Mouse (Mus musculus): Measurements from ENCODE around the gene Rad9b. TPM values are rescaled to one million over a fixed set of nuclear protein-coding genes. Genes with fewer than 3 reads are reported as not detected.

Rad9b gene
- polyA plus RNA-seq, 1 experiment, result 7.2 TPM

- TF ChIP-seq POLR2A (IDR thresholded peaks at IDR 0.05; ENCODE audit: control insufficient read depth, extremely low read depth, insufficient read depth, low read length, poor library complexity) (no peak), CTCF (IDR thresholded peaks at IDR 0.05; ENCODE audit: borderline replicate concordance, control insufficient read depth, extremely low read depth, insufficient read depth, low read length, poor library complexity) (no peak)
- DNase-seq, result no peak
- H3K4me1 ChIP-seq (replicated peaks; ENCODE audit: control insufficient read depth, insufficient read depth, low read length), result peaks cover 12% of the 10 kb centered on the region
- no peaks in the 10 kb centered on the region for H3K27me3 ChIP-seq (ENCODE audit: control insufficient read depth, insufficient read depth, low read length)
- no peak overlapping the region for H3K4me3 ChIP-seq (ENCODE audit: control insufficient read depth, insufficient read depth, low read length)
- WGBS, result 46% methylated on average over 16 of the region's 16 CpGs
- no peak overlapping the region for H3K27ac ChIP-seq (ENCODE audit: control insufficient read depth, insufficient read depth, low read length)
- H3K36me3 ChIP-seq (ENCODE audit: control insufficient read depth, insufficient read depth, low read length), result no peaks in the 10 kb centered on the region
Measured at GRCm38 (mm10) chr5:122391178-122391785, 37.2 kb upstream of the Rad9b start.

DNA sequence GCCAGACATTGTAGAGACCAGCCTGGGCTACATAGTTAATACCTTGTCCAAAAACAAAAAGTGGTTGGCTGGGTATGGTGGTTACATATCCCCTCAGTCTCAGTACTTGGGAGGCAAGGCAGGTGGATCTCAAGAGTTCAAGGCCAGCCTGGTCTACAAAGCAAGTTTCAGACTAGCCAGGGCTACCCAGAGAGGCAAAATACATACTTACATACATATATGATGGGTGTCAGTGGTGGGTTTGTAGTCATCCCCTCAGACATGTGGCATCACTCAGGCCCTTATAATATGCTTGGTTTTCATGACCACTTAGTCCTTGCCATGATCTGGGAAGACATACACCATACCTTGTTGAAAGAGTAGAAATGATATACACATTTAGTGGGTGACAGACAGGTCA lies 36.6 kb upstream of the Rad9b start:
- Histone ChIP-seq H3K27ac (ENCODE audit: control insufficient read depth, insufficient read depth, low read length) (no peak overlapping the region), H3K27me3 (ENCODE audit: control insufficient read depth, insufficient read depth, low read length) (no peaks in the 10 kb centered on the region), H3K4me1 (replicated peaks; ENCODE audit: control insufficient read depth, insufficient read depth, low read length) (peaks cover 12% of the 10 kb centered on the region), H3K4me3 (ENCODE audit: control insufficient read depth, insufficient read depth, low read length) (no peak overlapping the region), H3K36me3 (ENCODE audit: control insufficient read depth, insufficient read depth, low read length) (no peaks in the 10 kb centered on the region)
- TF ChIP-seq POLR2A (IDR thresholded peaks at IDR 0.05; ENCODE audit: control insufficient read depth, extremely low read depth, insufficient read depth, low read length, poor library complexity) (no peak), CTCF (IDR thresholded peaks at IDR 0.05; ENCODE audit: borderline replicate concordance, control insufficient read depth, extremely low read depth, insufficient read depth, low read length, poor library complexity) (no peak)
- no peak for DNase-seq

DNA sequence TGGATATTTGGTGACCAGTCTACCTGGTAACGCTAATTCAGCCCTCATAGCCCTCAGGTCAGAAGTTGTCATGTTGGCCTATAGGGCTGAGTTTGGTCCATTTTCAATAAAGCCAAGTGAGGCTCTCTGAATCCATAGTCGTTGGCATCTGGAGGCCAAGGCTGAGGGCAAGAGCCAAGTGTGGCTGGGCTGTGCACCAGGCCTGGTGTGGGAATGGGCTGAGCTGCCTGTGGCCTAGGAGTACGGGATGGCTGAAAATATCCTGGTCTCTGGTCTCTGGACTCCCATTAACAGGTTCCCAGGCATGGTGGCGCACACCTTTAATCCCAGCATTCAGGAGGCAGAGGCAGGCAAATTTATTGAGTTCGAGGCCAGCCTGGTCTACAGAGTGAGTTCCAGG lies 36.0 kb upstream of the Rad9b start:
- no peak overlapping the region for H3K4me3 ChIP-seq (ENCODE audit: control insufficient read depth, insufficient read depth, low read length)
- 93% methylated on average over 5 of the region's 5 CpGs for WGBS
- H3K4me1 ChIP-seq (replicated peaks; ENCODE audit: control insufficient read depth, insufficient read depth, low read length), result peaks cover 9% of the 10 kb centered on the region
- no peaks in the 10 kb centered on the region for H3K36me3 ChIP-seq (ENCODE audit: control insufficient read depth, insufficient read depth, low read length)
- H3K27me3 ChIP-seq (ENCODE audit: control insufficient read depth, insufficient read depth, low read length), result no peaks in the 10 kb centered on the region
- H3K27ac ChIP-seq (ENCODE audit: control insufficient read depth, insufficient read depth, low read length), result no peak overlapping the region
- no peak for TF ChIP-seq CTCF (IDR thresholded peaks at IDR 0.05; ENCODE audit: borderline replicate concordance, control insufficient read depth, extremely low read depth, insufficient read depth, low read length, poor library complexity)
- TF ChIP-seq POLR2A (IDR thresholded peaks at IDR 0.05; ENCODE audit: control insufficient read depth, extremely low read depth, insufficient read depth, low read length, poor library complexity), result no peak
- no peak for DNase-seq

GRCm38 (mm10) chr5:122379374-122380155 lies 25.5 kb upstream of the Rad9b start:
- Histone ChIP-seq H3K27me3 (ENCODE audit: control insufficient read depth, insufficient read depth, low read length) (no peaks in the 10 kb centered on the region), H3K4me3 (ENCODE audit: control insufficient read depth, insufficient read depth, low read length) (no peak overlapping the region), H3K27ac (ENCODE audit: control insufficient read depth, insufficient read depth, low read length) (no peak overlapping the region), H3K36me3 (ENCODE audit: control insufficient read depth, insufficient read depth, low read length) (peaks cover 27% of the 10 kb centered on the region), H3K4me1 (replicated peaks; ENCODE audit: control insufficient read depth, insufficient read depth, low read length) (no peaks in the 10 kb centered on the region)
- TF ChIP-seq CTCF (IDR thresholded peaks at IDR 0.05; ENCODE audit: borderline replicate concordance, control insufficient read depth, extremely low read depth, insufficient read depth, low read length, poor library complexity) (peak; percentile 87), POLR2A (IDR thresholded peaks at IDR 0.05; ENCODE audit: control insufficient read depth, extremely low read depth, insufficient read depth, low read length, poor library complexity) (no peak)
- WGBS, result 59% methylated on average over 11 of the region's 11 CpGs
- peak; percentile 70 for DNase-seq

GRCm38 (mm10) chr5:122378171-122378570 lies 24.1 kb upstream of the Rad9b start:
- H3K27me3 ChIP-seq (ENCODE audit: control insufficient read depth, insufficient read depth, low read length), result no peaks in the 10 kb centered on the region
- peaks cover 27% of the 10 kb centered on the region for H3K36me3 ChIP-seq (ENCODE audit: control insufficient read depth, insufficient read depth, low read length)
- H3K4me1 ChIP-seq (replicated peaks; ENCODE audit: control insufficient read depth, insufficient read depth, low read length), result no peaks in the 10 kb centered on the region
- H3K4me3 ChIP-seq (ENCODE audit: control insufficient read depth, insufficient read depth, low read length), result no peak overlapping the region
- no peak overlapping the region for H3K27ac ChIP-seq (ENCODE audit: control insufficient read depth, insufficient read depth, low read length)
- no peak for DNase-seq
- 98% methylated on average over 12 of the region's 12 CpGs for WGBS
- TF ChIP-seq POLR2A (IDR thresholded peaks at IDR 0.05; ENCODE audit: control insufficient read depth, extremely low read depth, insufficient read depth, low read length, poor library complexity) (no peak), CTCF (IDR thresholded peaks at IDR 0.05; ENCODE audit: borderline replicate concordance, control insufficient read depth, extremely low read depth, insufficient read depth, low read length, poor library complexity) (no peak)

- DNase-seq, result no peak
- Histone ChIP-seq H3K27me3 (ENCODE audit: control insufficient read depth, insufficient read depth, low read length) (no peaks in the 10 kb centered on the region), H3K4me3 (ENCODE audit: control insufficient read depth, insufficient read depth, low read length) (no peak overlapping the region), H3K4me1 (replicated peaks; ENCODE audit: control insufficient read depth, insufficient read depth, low read length) (no peaks in the 10 kb centered on the region; the same call in 1 of the 2 replicates), H3K36me3 (ENCODE audit: control insufficient read depth, insufficient read depth, low read length) (peaks cover 24% of the 10 kb centered on the region), H3K27ac (ENCODE audit: control insufficient read depth, insufficient read depth, low read length) (no peak overlapping the region)
- TF ChIP-seq POLR2A (IDR thresholded peaks at IDR 0.05; ENCODE audit: control insufficient read depth, extremely low read depth, insufficient read depth, low read length, poor library complexity), result no peak
- no peak for TF ChIP-seq CTCF (IDR thresholded peaks at IDR 0.05; ENCODE audit: borderline replicate concordance, control insufficient read depth, extremely low read depth, insufficient read depth, low read length, poor library complexity)
- WGBS, result 91% methylated on average over 4 of the region's 4 CpGs
Measured at GRCm38 (mm10) chr5:122377101-122377833, 23.2 kb upstream of the Rad9b start.

Measured in thymus, adult 2 months (tissue).